In genomic region chr6:5429982-5430550, GRCm38 (mm10) we compare ENCODE assay signal across 21 mouse cellular contexts. TPM values are rescaled to one million over a fixed set of nuclear protein-coding genes. Genes with fewer than 3 reads are reported as not detected.
DNase-seq lines count a peak whose midpoint lies in the region; ATAC-seq and TF ChIP-seq lines count a peak whose summit lies in the region.
"Had no signal": no experiment of that assay in that cellular context is flagged by ENCODE, and none has a peak within 500 bp of the region (broad histone marks: within the 10 kb centered on the region; RNA-seq: fewer than 3 reads in every experiment).

No protein-coding gene starts in this region.

- DNase-seq in kidney, adult 9 months: peak; percentile 80
- no peak for DNase-seq in kidney, postnatal 10 days
- no peak for DNase-seq in ES-E14 (ENCODE audit: low read depth, low spot score)
- no peak for DNase-seq in cerebellum, postnatal 10 days
- no peak for DNase-seq in cerebellum, adult 9-10 months
- DNase-seq: adrenal gland, adult 2 months; adrenal gland, postnatal 25 days; cerebellum, adult 18-20 months; cerebellum, postnatal 14 days; gastrocnemius, postnatal 10 days; heart, adult 18-20 months; heart, postnatal 10 days had no signal

- TF ChIP-seq CTCF in intestine, postnatal 0 days (IDR thresholded peaks at IDR 0.05; ENCODE audit: low read depth): no peak

- no peak overlapping the region for H3K9ac ChIP-seq in intestine, postnatal 0 days (ENCODE audit: low read depth, low read length)
- H3K9ac ChIP-seq in intestine, embryonic 15.5 days: no peak overlapping the region
- H3K9ac ChIP-seq in ES-E14 (ENCODE audit: insufficient read depth, low read depth, low read length, poor library complexity, severe bottlenecking): no peak overlapping the region
- H3K9ac ChIP-seq: embryonic facial prominence, embryonic 13.5 days; forebrain, embryonic 12.5 days; hindbrain, embryonic 13.5 days had no signal

- no peak overlapping the region for H3K4me3 ChIP-seq in intestine, postnatal 0 days (ENCODE audit: low read depth, low read length)
- H3K4me3 ChIP-seq in intestine, embryonic 15.5 days (replicated peaks): no peak overlapping the region
- no peak overlapping the region for H3K4me3 ChIP-seq in ES-E14 (ENCODE audit: insufficient read depth in 1 of 2, low read depth in 1 of 2, low read length in 2 of 2, poor library complexity in 1 of 2, severe bottlenecking in 1 of 2)
- H3K4me3 ChIP-seq: embryonic facial prominence, embryonic 13.5 days; forebrain, embryonic 12.5 days; heart, embryonic 10.5 days; hindbrain, embryonic 13.5 days had no signal

- ATAC-seq in intestine, postnatal 0 days: peak; percentile 69
- ATAC-seq in intestine, embryonic 15.5 days: no peak
- ATAC-seq: activated CD4-positive, CD25-positive, alpha-beta regulatory T cell, adult 4 months; forebrain, embryonic 16.5 days; hindbrain, postnatal 0 days had no signal

- in situ Hi-C loops in ES-E14 (cut with MboI; ENCODE audit: low sequenced_read_pairs in 2 of 2, unreplicated experiment in 2 of 2): no loop called here

- H3K9me3 ChIP-seq in intestine, postnatal 0 days (ENCODE audit: control insufficient read depth): no peaks in the 10 kb centered on the region
- no peaks in the 10 kb centered on the region for H3K9me3 ChIP-seq in intestine, embryonic 15.5 days
- no peaks in the 10 kb centered on the region for H3K9me3 ChIP-seq in ES-E14 (ENCODE audit: control insufficient read depth, insufficient read depth, low read depth, low read length)
- H3K9me3 ChIP-seq: embryonic facial prominence, embryonic 13.5 days; forebrain, embryonic 12.5 days; heart, embryonic 10.5 days; hindbrain, embryonic 13.5 days had no signal

- H3K27ac ChIP-seq in intestine, postnatal 0 days (ENCODE audit: low read depth, low read length): no peak overlapping the region
- H3K27ac ChIP-seq in intestine, embryonic 15.5 days: no peak overlapping the region
- H3K27ac ChIP-seq in ES-E14 (ENCODE audit: insufficient read depth, low read depth, low read length, poor library complexity, severe bottlenecking): no peak overlapping the region
- H3K27ac ChIP-seq: embryonic facial prominence, embryonic 13.5 days; forebrain, embryonic 12.5 days; heart, embryonic 10.5 days; hindbrain, embryonic 13.5 days; hindbrain, postnatal 0 days had no signal

- H3K4me2 ChIP-seq in intestine, postnatal 0 days (replicated peaks; ENCODE audit: low read depth): no peak overlapping the region
- no peak overlapping the region for H3K4me2 ChIP-seq in intestine, embryonic 15.5 days (replicated peaks)
- H3K4me2 ChIP-seq: embryonic facial prominence, embryonic 13.5 days; forebrain, embryonic 12.5 days; hindbrain, embryonic 13.5 days had no signal

- no peaks in the 10 kb centered on the region for H3K36me3 ChIP-seq in intestine, postnatal 0 days (ENCODE audit: control insufficient read depth, insufficient read depth)
- H3K36me3 ChIP-seq in intestine, embryonic 15.5 days: no peaks in the 10 kb centered on the region
- H3K36me3 ChIP-seq in ES-E14 (ENCODE audit: control insufficient read depth, insufficient read depth, low read length, poor library complexity, severe bottlenecking): no peaks in the 10 kb centered on the region
- H3K36me3 ChIP-seq: embryonic facial prominence, embryonic 13.5 days; forebrain, embryonic 12.5 days; hindbrain, embryonic 13.5 days had no signal

- WGBS in intestine, postnatal 0 days: 90% methylated on average over 4 of the region's 4 CpGs
- WGBS in intestine, embryonic 15.5 days: 93% methylated on average over 4 of the region's 4 CpGs

- no peaks in the 10 kb centered on the region for H3K4me1 ChIP-seq in intestine, postnatal 0 days (replicated peaks; ENCODE audit: control insufficient read depth, insufficient read depth, low read length)
- H3K4me1 ChIP-seq in intestine, embryonic 15.5 days (replicated peaks): no peaks in the 10 kb centered on the region
- H3K4me1 ChIP-seq in ES-E14 (ENCODE audit: control insufficient read depth in 2 of 2, insufficient read depth in 2 of 2, low read length in 2 of 2, poor library complexity in 1 of 2): no peaks in the 10 kb centered on the region; a peak in 1 of 4 replicates
- H3K4me1 ChIP-seq: embryonic facial prominence, embryonic 13.5 days; heart, embryonic 10.5 days; hindbrain, embryonic 13.5 days had no signal

- no peaks in the 10 kb centered on the region for H3K27me3 ChIP-seq in intestine, postnatal 0 days (replicated peaks; ENCODE audit: control insufficient read depth, insufficient read depth, low read length)
- H3K27me3 ChIP-seq in intestine, embryonic 15.5 days (replicated peaks): no peaks in the 10 kb centered on the region
- H3K27me3 ChIP-seq: embryonic facial prominence, embryonic 13.5 days; hindbrain, embryonic 13.5 days had no signal

TF ChIP-seq in ES-E14, 5 proteins besides CTCF, POLR2A, EP300 and RAD21:
- peak; percentile 100 for TF ChIP-seq MAFK (IDR thresholded peaks at IDR 0.05; ENCODE audit: insufficient read depth, low read depth, low read length)
- no peak for TF ChIP-seq ZNF384 (IDR thresholded peaks at IDR 0.05; ENCODE audit: low read depth, low read length)

RNA-seq across cellular contexts. Expression of gene Asb4, which starts 46.9 kb away (rescaled TPM):
- polyA plus RNA-seq in intestine, postnatal 0 days (2015; fragmentation: Nextera tagmentation; extraction: Ambion mirVana): 1.3 and 1.8 TPM in 2 replicates
- polyA plus RNA-seq in intestine, embryonic 15.5 days (2015; fragmentation: Nextera tagmentation; extraction: Ambion mirVana): 15.6 and 18.8 TPM in 2 replicates
- total RNA-seq in ES-E14 (2012; rRNA removed): 0.21 and 0.22 TPM in 2 replicates
- polyA plus RNA-seq: activated CD4-positive, CD25-positive, alpha-beta regulatory T cell, adult 4 months had no signal
